Mouse (Mus musculus) urinary bladder, adult 18-20 months (tissue): ENCODE measurements at regions not wholly inside any gene's neighbourhood (a gene's known extent, or its start where the extent isn't known, plus 50 kb on each side); places are given as distances from the start of the nearest gene placed in this dataset.

Experiments used
- DNase-seq, 2 experiments: peaks; one replicate each; pipeline ENCODE4 v3.0.0; 2022; ENCODE audit warnings: low spot score in 2 of 2, mixed read lengths in 2 of 2

DNA sequence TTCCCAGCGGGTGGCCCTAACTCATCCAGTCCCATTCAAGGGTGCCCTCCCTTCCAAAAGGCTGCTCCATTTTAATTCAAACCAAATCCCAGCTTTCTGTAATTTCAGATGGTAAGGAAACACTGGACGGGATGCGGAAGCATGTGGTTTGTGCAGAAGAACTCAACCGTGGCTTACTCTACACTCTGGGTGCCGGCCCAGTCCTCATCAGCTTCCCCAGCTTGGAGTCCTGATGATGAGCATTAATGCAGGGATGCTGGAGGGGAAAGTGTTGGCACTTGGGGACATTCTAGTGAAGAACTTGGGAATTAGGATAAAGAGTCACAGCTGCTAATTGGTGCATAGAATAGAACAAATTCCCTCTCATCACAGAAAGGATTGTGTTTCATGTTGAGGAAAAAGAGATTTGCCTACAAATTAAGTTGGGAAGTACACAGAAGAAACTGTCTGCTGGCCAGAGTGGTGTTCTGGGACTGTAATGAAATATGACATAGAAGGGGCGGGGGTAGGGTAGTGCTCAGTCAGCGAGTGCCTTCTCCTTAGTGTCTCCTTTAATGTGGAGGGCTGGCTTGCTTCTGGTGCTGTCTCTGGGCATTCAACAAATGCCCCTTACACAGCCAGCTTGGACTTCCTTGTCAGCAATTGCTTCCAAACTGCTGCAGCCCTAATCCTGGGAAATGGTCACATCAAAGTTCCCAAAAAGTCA, 285.0 kb upstream of the Bmper start:
- no peak for DNase-seq

DNA sequence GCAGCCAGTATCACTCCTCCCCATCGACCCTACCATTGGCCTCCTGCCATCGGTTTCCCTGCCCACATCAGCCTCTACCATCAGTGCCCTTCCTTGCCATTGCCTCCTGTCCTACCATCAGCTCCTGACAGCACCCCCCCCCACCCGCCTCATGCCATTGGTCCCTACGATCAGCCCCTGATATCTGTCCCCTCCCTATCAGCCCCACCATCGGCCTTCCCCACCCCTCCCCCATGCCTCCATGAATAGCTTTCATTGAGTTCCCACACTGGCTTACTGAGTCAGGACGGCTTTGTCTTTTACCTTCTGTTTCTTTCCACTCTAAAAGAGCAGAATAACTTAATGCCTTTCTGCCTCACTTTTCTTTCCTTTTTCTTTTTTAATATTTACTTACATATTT, 277.9 kb upstream of the Bmper start:
- DNase-seq, result no peak

DNA sequence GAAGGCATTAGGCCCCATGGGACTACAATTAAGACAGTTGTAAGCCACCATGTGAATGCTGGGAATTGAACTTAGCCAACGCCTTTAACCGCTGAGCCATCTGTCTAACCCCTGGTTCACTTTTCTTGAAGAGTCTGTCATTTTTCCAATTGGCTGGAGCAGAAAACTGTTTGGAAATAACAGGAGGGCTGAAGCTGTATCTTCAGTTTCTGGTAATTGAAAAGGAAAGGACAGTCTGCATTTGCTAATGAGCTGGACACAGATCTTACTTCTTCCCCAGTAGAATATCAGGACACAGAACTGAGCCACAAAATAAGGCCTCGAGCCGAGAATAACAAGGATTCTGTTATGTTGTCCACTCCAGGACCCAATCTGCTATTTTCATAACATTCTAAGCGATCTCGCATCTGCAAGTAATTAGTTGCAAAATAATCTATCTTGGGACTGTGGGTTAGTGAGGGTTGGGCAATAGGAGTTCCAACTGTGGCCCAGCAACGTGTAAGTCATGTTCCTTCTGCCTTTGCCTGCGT, 277.4 kb upstream of the Bmper start:
- no peak for DNase-seq

DNA sequence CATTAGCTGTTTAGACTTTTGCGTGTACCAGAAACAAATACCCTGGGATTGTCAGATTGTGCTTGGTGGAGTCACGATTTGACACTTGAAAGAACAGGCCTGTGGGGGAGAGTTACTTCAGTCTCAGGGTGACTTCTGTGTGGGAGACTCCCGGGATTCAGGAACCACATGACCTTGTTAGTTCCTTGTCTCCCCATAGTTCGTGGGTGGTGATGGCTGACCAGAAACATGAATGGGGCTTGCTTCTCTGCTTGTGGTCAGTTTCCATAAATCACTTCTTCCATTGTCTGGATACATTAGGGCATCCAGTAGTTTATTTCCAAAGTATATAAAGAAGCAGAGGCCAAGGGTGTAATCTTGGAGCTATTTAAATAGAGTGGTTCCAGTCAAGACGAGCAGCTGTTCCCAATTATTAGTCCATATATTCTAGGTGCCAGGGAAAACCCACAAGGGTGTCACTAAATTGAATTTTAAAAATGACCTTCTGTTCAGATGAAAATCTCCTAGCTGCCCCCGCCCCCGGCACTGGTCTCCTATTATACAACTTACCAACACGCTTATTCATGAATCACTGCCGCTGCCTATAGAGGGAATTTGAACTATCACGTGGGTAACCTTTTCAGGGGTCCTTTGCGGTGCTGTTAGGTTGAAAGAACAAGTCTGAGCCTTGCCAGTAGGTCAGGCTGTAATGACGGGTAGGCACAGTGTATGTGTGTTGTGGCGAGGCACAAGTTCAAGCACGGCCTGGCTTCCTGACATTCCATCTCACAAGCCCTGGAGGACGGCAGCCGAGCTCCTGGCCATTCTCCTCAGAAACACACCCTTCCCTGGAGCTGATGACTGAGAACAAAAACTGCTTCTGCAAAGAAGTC, 270.1 kb upstream of the Bmper start:
- DNase-seq, result no peak

DNA sequence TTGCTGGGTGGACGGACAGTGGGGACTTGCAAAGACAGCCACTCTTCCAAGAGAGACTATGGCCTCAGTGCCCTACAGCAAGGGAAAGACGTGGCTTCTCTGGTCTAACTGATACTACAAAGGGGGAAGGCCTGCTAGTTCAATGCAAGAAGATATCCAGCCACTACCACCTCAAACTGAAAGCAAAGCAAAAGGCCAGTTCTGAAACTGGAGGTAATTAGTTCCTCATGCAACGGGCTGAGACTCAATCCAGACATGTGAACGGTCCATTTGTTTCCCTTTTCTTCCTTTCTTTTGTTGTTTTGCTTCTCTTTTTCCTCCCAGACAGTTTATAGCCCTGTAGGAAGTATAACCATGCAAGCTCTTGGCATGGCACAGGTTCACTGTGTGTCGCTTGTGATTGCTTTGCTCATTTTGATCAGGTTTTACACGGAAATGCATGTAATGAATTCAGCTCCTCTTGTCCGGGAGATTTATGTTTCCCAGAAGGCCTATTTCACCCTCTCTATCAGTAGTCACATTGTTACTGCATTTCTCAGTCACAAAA, 260.5 kb upstream of the Bmper start:
- DNase-seq, result no peak

DNA sequence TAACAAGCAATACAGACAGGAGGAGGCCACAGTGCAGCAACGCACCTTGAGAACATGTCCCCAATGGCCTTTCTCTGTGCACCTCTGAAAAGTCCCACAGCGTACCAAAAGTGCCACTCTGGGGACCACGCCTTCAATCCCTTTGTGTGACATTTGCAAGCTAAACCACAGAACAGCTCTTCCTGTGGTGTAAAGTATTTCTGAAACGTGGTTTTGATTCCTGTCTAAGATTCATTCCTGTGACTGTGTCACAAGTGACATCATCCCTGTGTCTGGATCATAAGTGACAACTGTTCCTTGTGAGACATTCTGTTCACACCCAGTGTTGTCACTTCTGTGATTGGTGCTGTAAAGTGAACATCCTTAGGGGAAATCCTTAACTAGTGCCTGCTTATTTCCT, 251.6 kb upstream of the Bmper start:
- no peak for DNase-seq

DNA sequence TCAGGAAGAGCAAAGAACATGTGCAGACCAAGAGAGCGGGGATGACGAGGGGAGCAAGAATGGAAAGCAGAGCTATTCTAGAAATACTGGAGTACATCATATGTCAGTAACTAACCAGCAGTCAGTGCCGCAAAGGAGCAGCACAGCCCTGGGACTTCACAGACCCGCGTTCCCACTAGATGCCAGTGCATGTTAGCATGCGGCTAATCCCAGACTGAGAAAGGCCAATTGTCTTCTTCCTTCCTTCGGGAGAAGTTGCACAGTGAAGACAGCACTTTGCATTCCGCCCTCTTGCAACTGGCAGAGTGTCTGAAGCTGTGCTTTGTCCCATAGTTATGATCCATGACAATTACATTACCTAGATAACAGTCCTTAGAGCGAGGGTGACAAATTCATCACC, 246.1 kb upstream of the Bmper start:
- DNase-seq, result no peak

DNA sequence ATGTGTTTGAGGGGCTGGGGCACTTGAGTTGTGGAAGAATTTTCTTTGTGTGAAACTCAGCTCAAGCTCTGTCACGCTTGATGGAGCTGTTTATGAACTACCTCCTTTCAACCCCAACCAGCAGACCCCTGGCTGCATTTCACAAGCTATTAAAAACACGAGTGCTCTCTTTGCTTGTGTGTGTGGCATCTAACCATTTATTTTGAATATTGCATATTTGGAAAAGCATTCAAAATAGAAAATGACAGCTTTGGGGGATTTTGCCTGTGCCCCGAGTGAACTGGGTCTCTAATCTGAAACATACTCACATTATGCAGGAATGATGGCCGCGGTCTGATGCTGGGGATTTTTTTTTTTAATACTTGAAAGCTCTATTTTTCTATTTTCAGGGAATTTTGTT, 243.2 kb upstream of the Bmper start:
- DNase-seq, result no peak

DNA sequence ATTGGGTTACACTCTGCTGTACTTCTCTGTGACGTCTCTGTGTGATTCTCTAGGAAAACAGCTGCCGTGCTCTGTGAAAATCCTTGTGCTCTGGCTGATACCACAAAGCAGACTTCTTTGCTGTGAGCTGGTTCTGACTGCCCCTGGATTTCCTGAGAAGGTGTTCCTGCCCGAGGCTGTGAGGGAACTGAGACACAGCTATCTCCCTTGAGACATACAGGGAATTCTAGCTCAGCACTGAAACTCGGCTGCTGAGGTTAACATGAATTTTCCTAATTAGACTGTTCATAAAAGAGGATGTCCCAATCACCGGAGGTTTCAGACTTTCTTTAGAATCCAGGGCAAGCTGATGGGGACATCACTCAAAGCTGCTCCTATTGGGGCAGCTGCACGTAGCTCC, 233.4 kb upstream of the Bmper start:
- no peak for DNase-seq

DNA sequence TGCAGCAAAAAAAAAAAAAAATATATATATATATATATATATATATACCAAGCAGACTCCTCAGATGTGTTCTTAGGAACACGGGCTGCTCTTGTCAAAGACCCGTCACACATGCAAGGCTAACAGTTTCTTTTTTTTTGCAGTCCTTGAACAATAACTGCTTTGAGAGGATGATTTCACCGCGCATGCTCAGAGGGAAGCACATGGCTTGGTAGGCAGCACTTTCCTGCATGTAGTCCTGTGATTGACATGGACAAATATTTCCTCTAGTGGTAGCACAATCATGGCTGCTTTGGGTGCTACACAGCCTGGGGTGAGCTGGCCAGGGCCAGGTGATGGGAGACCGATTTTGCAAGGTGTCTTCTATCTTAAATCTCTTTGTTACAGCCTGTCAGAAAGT, 229.3 kb upstream of the Bmper start:
- no peak for DNase-seq

DNA sequence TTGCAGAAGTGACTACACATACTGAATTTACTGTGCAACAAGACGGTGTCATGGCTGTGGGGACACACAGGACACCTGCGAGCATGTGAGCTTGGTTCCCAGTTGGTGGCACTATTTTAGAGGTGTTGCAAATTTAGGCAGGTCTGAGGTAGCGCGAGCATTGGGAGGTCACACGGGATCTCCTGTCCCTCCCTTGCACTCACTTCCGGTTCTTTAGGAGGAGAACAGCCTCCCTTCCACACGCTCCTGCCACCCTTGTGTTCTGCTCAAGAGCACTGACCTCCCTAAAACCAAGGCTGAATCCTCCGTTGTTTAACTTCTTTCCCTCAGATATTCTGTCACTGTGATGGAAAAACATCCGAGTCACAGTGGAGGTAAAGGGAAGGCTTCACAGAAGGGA, 227.3 kb upstream of the Bmper start:
- DNase-seq, result no peak

DNA sequence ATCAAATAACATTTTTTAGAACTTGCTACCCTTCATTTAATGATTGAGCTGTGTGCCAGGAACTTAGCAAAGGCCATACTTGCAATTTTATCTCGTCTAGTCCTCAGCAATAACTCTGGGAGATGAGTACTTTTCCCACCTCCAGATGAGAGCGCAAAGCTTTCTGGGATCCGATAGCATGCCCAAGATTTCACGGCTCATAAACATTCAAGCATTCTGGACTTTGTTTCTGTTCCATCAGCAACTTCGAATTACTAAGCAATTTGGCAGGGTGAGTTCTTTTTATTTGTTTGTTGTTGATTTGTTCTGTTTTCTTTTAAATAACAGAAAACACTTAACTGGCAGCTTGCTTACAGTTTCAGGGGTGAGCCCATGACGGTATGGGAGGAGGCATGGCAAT, 224.6 kb upstream of the Bmper start:
- DNase-seq, result no peak

DNA sequence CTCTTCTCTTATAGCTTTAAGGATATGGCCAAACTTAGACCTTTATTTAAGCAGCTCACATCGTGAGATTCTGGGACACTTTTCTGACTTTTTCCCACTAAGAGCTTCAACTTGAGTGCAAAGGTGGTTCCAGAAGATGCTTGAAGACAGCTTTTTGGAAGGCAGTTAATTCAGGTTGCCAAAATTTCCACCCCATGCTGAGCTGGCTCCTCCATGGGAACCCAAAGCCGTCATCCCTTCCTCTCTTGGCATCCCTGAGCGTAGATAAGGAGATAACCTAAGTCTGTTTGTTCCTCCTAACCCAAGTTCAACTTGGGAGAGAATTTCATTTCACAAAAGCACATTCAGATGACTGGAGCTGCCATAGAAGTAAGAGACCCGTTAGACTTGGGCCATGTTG, 223.7 kb upstream of the Bmper start:
- DNase-seq, result no peak

DNA sequence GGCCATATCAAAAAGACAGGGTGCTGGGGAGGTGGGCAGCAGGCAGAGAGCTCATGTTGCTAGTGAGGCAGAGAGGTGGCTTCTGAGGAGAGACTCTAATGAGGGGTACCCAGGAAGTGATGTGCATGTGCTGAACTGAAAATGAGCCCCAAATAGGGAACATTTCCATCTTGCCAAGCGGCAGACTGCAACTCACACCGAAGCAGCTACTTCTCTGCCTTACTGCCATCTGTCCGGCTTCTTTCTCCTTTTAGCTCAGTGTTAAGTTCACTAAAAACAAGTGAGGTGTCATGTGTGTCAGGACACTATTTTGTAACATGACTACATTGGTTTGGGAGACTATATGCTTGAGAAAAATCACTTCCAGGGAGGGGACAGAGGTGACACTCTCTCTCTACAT, 222.7 kb upstream of the Bmper start:
- DNase-seq, result no peak

DNA sequence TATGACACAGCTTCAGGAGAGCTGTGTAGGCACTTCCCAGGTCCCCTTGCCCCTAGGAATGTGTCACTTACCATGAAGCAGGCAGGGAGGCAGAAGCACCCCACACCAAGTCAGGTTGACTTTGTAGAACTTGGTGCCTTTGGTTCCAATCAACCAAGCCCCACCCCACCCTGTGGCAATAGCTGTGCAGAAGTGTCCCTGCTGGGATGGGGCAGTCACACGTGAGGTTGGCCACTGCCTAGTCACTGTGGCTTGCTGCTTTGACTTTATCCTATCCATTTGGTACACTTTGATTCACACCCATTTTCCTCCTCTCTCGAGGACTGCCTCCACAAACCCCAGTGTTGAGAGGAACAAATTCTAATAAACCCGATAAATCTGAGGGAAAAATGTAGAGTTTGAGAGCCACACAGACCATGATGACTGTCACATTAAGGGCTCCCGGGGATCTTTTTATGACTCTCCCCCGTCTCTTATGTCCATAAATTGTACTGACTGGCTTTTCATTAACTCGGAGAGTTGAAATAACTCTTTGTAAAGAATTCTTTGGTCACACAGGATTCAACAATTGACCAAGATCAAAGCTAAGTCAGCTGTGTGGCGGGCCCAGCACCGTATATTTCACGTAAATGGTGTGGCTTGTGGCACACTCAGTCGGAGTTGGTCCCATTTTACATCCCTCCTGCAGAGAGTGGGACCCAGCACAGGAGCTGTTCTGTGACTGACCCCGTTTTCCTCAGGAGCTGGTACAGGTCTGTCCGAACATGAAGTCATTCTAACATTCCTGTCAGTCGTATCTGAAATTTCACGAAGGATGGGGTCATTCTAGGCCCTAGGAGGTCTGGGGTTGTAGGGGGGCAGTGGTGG, 219.4 kb upstream of the Bmper start:
- DNase-seq, result no peak

DNA sequence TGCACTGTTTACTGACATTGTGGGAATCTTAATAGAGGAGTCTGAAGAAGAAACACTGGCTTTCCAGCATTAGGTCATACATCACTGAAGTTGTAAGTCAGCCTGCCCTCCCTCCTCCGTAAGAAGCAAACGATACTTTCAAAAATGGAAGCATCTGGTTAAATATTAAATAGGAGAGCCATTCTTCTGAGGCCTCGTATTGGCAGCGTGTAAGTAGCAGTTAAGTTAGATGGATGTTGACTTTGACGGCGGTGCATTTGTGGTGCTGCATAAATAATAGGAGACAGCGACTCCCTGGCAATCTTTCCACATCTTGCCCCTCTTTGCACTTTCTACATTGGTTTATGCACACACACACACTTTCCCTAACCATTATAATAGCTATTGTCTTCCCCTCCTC, 217.9 kb upstream of the Bmper start:
- no peak for DNase-seq

DNA sequence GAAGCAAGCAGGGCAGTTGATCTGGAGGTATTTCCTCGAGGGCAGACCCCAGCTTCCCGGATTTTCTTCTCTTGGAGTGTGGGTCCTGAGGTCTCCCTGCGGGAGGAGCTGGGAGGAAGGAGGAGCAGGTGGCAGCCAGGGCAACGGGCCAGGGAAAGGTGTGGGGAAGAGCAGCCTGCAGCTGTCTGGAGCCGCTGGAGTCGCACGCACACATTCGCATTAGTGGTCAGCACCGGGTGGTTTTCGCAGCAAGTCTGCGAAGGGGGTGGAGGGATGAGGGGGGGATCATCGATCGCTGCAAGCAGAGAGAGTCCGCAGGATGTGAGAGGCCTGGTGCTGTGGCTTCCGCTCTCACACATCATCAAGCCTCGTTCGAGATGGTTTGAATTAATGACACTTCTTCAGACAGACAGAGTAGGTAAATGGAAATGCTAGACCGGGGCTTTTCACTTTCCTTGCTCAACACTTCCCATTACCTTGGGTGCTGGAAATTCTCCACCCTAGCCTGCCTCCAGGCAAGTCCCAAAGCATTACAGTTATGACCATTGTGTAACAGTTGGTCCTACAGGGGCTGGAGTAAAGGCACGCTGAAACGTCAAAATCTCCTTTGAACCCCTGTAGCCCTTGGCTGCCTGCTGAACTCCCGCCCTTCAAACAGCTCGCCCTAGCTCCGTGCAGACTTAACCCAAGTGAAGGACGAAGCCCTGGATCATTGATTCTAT, 213.3 kb upstream of the Bmper start:
- no peak for DNase-seq

DNA sequence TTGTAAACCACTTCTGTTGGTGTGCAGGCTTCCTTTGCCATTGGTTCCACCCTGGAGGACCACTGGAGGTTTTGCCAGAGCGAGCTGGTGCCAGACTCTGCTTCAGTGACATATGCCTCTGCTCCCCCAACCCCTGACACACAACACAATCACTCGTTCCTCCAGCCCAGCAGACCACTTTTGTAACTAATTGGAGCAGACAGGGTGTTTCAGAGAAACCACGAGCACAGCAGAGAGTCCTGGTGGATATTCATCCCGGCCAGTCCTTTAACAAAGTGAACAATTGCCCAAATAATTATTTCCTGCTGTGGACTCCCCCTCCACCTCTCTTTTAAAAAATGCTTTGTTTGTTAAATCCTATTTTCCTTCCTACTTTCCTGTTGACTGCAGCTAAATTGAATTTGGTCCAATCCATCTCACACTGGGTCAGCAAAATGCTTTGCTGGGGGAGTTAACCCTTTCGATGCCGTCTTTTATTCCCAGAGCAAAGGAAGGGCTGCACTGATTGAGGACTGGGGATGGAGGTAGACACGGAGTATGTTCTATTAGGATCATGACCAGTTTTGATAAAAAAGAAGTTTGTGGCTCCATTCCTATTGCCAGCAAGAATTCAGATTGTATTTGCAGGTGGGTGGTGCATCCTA, 211.4 kb upstream of the Bmper start:
- DNase-seq, result no peak

DNA sequence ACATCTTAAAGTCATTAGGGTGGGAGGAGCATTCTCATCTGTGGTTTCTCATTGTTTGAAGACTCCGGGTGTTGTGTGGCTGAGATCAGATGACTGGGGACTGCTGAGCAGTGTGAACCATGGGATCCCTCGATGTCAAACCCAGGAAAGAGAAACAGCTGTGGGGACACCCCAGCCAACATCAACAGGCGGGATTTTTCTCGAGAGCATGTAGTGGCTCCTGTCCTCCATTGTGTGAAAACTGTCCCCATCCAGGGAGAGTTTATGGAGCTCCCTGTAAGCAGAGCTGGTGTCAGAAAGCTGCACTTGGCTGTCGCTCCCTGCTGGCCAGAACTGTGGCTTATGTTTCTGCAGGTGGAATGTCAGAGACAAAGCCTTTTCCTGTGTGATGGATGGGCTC, 210.7 kb upstream of the Bmper start:
- no peak for DNase-seq

DNA sequence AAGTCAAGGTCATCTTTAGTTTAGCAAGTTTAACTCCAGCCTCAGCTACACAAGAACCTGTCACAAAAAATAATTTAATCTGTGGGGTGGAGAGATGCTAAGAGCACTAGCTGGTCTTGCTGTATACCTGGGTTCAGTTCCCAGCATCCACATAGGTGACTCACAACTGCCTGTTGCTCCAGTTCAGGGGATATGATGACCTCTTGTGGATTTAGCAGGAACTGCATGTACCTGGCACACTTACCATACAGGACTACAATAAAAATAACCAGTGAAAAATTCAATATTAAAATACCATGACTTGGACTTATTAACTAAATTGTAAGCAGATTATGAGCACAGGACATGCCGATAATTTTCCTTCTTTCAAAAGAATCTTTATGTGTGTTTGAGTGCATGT, 206.1 kb upstream of the Bmper start:
- no peak for DNase-seq

DNA sequence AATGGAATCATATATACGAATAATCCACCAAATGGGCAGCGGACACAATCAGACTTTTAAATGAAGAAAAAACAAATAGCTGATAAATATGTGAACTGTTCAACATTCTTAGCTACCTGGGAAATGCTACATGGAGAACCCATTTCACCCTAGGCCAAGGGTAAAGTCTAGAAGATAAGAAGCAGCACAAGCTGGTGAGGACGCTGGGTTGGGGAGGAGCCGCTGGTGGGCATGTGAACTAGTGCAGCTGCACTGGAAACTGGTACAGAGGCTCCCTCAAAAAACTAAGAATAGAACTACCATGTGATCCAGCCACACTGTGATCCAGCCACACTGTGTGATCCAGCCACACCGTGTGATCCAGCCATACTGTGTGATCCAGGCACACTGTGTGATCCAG, 198.8 kb upstream of the Bmper start:
- DNase-seq, result no peak
